Mouse (Mus musculus) embryonic facial prominence, embryonic 10.5 days (tissue): ENCODE measurements around the gene Eif3b. TPM values are rescaled to one million over a fixed set of nuclear protein-coding genes. Genes with fewer than 3 reads are reported as not detected.
A peak's percentile ranks its signal among the peaks of the same experiment; 100 is the strongest.

Experiments
- DNase-seq: peaks from one replicate; pipeline ENCODE4 v3.0.0-alpha.2; 2017; ENCODE audit warnings: low spot score
- H3K27ac ChIP-seq: fragments of 300-500 bp; sonication (generic); replicated peaks from 2 replicates; pipeline ENCODE4 v1.5.1; 2016; ENCODE audit warnings: mild to moderate bottlenecking
- H3K27me3 ChIP-seq: fragments of 300-500 bp; sonication (generic); replicated peaks from 2 replicates; pipeline ENCODE4 v1.6.1; 2016; ENCODE audit warnings: low read depth, mild to moderate bottlenecking; ENCODE audit not compliant: poor library complexity, severe bottlenecking
- H3K36me3 ChIP-seq: fragments of 300-500 bp; sonication (generic); replicated peaks from 2 replicates; pipeline ENCODE4 v1.6.1; 2016; ENCODE audit warnings: mild to moderate bottlenecking, moderate library complexity
- H3K4me1 ChIP-seq: fragments of 300-500 bp; sonication (generic); 2 replicates; pipeline ENCODE4 v1.6.1; 2016
- H3K4me3 ChIP-seq: fragments of 300-500 bp; sonication (generic); 2 replicates; pipeline ENCODE4 v1.5.1; 2016; ENCODE audit warnings: mild to moderate bottlenecking, moderate library complexity
- H3K9me3 ChIP-seq: fragments of 300-500 bp; sonication (generic); 2 replicates; pipeline ENCODE4 v1.6.1; 2016; ENCODE audit warnings: mild to moderate bottlenecking
- WGBS: fragments of 180-500 bp; shearing (Covaris S2); methylation state at CpG from one replicate; pipeline ENCODE4 v1.1.7; 2016; 5-methylcytosine and 5-hydroxymethylcytosine counted together
- polyA plus RNA-seq: library from polyadenylated mRNA; unstranded; fragments of >200 nt; fragmentation: Nextera tagmentation; extraction: Ambion mirVana; gene quantifications from 2 replicates; pipeline ENCODE4 v1.2.1, GENCODE M21; 2016

Gene Eif3b
- polyA plus RNA-seq, 1 experiment from 2014 or later, result 167 TPM

DNA sequence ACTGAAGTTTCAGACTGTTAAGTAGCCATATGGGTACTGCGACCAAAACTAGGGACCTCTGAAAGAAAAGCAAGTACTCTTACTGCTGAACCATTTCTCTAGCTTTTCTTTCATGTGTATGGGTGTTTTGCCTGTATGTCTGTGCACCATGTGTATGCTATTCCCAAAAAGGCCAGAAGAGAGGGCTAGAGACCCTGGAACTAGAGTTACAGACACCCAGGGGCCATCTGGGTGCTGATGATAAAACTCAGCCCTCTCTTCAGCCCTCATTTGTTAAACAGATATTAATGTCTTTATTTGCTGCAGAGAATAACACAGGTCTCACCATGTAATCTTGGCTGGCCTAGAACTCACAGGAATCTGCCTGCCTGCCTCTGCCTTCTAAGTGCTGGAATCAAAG is 34.7 kb upstream of the Eif3b start:
- H3K36me3 ChIP-seq, result peaks cover 13% of the 10 kb centered on the region
- no peak overlapping the region for H3K4me3 ChIP-seq
- no peaks in the 10 kb centered on the region for H3K9me3 ChIP-seq
- no peaks in the 10 kb centered on the region for H3K27me3 ChIP-seq
- peaks cover 52% of the 10 kb centered on the region for H3K4me1 ChIP-seq
- peak overlapping the region; percentile 87 for H3K27ac ChIP-seq
- 93% methylated on average over 1 of the region's 1 CpGs for WGBS
- no peak for DNase-seq

GRCm38 (mm10) chr5:140387236-140387635 is 31.9 kb upstream of the Eif3b start:
- WGBS, result 86% methylated on average over 7 of the region's 7 CpGs
- Histone ChIP-seq H3K27ac (no peak overlapping the region), H3K36me3 (no peaks in the 10 kb centered on the region), H3K9me3 (no peaks in the 10 kb centered on the region), H3K4me3 (peak overlapping the region; percentile 75; the same call in 1 of the 2 replicates), H3K27me3 (no peaks in the 10 kb centered on the region), H3K4me1 (peaks cover 51% of the 10 kb centered on the region)
- no peak for DNase-seq

DNA sequence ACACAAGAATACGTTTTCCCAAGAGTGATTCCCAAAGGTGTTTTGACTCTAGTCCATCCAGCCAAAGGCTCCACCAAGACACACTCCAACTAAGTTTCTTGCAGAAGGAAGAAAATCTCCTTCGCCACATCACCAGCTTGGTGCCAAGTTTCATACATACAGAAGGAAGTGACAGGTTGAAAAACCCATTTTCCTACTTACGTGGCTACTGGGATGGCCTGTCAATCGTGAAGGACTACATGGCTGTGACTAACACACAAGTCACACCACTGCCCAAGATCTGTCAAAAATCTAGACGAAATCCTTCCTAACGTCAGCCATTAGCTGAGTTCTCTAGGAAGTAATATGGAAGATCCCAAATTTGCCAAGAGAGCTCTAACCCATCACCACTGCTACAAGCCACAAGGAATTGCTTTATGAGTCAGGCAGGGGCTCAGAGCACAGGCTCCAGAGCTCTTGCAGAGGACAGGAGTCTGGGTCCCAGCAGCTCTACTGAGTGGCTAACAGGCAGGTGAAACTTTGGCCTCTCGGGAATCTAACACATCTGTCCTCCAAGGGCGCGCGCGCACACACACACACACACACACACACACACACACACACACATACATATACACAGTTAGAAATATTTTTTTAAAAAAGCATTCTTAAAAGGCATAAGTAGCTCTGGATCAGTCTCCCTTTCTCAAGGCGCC is 31.2 kb upstream of the Eif3b start:
- Histone ChIP-seq H3K4me3 (peak overlapping the region; percentile 75), H3K36me3 (no peaks in the 10 kb centered on the region), H3K4me1 (peaks cover 47% of the 10 kb centered on the region), H3K27me3 (no peaks in the 10 kb centered on the region), H3K9me3 (no peaks in the 10 kb centered on the region), H3K27ac (peak overlapping the region; percentile 82; the same call in 1 of the 2 replicates)
- DNase-seq, result no peak
- 78% methylated on average over 12 of the region's 12 CpGs for WGBS

GRCm38 (mm10) chr5:140388588-140389576 is 30.2 kb upstream of the Eif3b start, which contains the start of gene Snx8:
Gene Snx8, minus strand, starts transcription at chr5:140389262.
- DNase-seq, result peak; percentile 99
- H3K9me3 ChIP-seq, result no peaks in the 10 kb centered on the region
- H3K27me3 ChIP-seq, result no peaks in the 10 kb centered on the region
- H3K4me1 ChIP-seq, result peaks cover 38% of the 10 kb centered on the region
- H3K27ac ChIP-seq, result peak within 1 kb of the TSS; percentile 82
- peak within 1 kb of the TSS; percentile 75 for H3K4me3 ChIP-seq
- H3K36me3 ChIP-seq, result no peaks in the 10 kb centered on the region
- WGBS, result under 1% methylated on average over 63 of the region's 63 CpGs

- Histone ChIP-seq H3K36me3 (no peaks in the 10 kb centered on the region), H3K27ac (peak overlapping the region; percentile 82; the same call in 1 of the 2 replicates), H3K9me3 (no peaks in the 10 kb centered on the region), H3K27me3 (no peaks in the 10 kb centered on the region), H3K4me3 (peak overlapping the region; percentile 75), H3K4me1 (peaks cover 31% of the 10 kb centered on the region)
- WGBS, result 62% methylated on average over 3 of the region's 3 CpGs
- no peak for DNase-seq
Measured at GRCm38 (mm10) chr5:140389647-140390046, 29.5 kb upstream of the Eif3b start.

- Histone ChIP-seq H3K9me3 (no peaks in the 10 kb centered on the region), H3K36me3 (no peaks in the 10 kb centered on the region), H3K27ac (no peak overlapping the region), H3K27me3 (no peaks in the 10 kb centered on the region), H3K4me1 (peaks cover 31% of the 10 kb centered on the region), H3K4me3 (no peak overlapping the region)
- no peak for DNase-seq
- 65% methylated on average over 1 of the region's 1 CpGs for WGBS
Measured at GRCm38 (mm10) chr5:140391435-140391834, 27.7 kb upstream of the Eif3b start.

GRCm38 (mm10) chr5:140391981-140392380 is 27.1 kb upstream of the Eif3b start:
- no peak overlapping the region for H3K27ac ChIP-seq
- peaks cover 27% of the 10 kb centered on the region for H3K4me1 ChIP-seq
- DNase-seq, result no peak
- H3K9me3 ChIP-seq, result no peaks in the 10 kb centered on the region
- no peaks in the 10 kb centered on the region for H3K27me3 ChIP-seq
- no peak overlapping the region for H3K4me3 ChIP-seq
- no peaks in the 10 kb centered on the region for H3K36me3 ChIP-seq
- 93% methylated on average over 5 of the region's 5 CpGs for WGBS

GRCm38 (mm10) chr5:140392701-140393100 is 26.4 kb upstream of the Eif3b start:
- Histone ChIP-seq H3K4me3 (no peak overlapping the region), H3K27me3 (no peaks in the 10 kb centered on the region), H3K27ac (no peak overlapping the region), H3K36me3 (no peaks in the 10 kb centered on the region), H3K9me3 (no peaks in the 10 kb centered on the region), H3K4me1 (peaks cover 20% of the 10 kb centered on the region)
- no peak for DNase-seq
- 93% methylated on average over 3 of the region's 3 CpGs for WGBS

DNA sequence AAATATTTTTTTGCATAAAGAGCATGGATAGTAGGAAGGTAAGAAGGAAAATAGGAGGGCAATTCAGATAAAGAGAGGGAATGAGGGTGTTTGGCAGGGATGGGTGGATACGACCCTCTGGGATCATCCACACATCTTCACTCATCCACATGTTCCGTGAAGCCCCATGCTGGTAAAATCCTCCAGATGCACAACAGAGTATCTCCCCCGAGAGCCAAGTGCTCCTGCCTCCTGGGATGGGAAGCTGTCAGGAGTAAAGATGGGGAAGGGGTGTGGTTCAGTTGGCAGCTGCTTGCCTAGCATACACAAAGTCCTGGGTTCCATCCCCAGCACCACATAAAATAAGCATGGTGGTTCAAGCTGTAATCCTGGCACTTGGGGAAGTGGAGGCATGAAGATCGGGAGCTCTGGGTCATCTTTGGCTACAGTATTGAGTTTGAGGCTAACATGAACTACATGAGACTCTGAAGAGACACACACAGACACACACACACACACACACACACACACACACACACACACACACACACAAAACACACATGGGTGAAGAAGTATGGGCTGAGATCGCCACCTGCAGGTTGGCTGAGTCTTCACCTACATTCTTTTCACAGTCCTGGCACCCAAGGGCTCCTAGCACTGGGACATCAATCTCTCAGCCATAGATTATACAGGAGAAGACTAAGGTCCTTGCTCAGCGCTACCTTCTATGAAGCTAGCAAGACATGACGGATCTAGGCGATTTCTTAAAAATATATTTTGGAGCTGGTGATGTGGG is 22.8 kb upstream of the Eif3b start:
- Histone ChIP-seq H3K9me3 (no peaks in the 10 kb centered on the region), H3K36me3 (no peaks in the 10 kb centered on the region), H3K4me3 (no peak overlapping the region), H3K27ac (no peak overlapping the region), H3K4me1 (no peaks in the 10 kb centered on the region), H3K27me3 (no peaks in the 10 kb centered on the region)
- 65% methylated on average over 8 of the region's 8 CpGs for WGBS
- DNase-seq, result no peak

- WGBS, result 89% methylated on average over 4 of the region's 4 CpGs
- Histone ChIP-seq H3K27ac (no peak overlapping the region), H3K4me1 (peaks cover 5% of the 10 kb centered on the region), H3K36me3 (no peaks in the 10 kb centered on the region), H3K27me3 (no peaks in the 10 kb centered on the region), H3K9me3 (no peaks in the 10 kb centered on the region), H3K4me3 (no peak overlapping the region)
- DNase-seq, result no peak
Measured at GRCm38 (mm10) chr5:140402640-140403270, 16.4 kb upstream of the Eif3b start.

DNA sequence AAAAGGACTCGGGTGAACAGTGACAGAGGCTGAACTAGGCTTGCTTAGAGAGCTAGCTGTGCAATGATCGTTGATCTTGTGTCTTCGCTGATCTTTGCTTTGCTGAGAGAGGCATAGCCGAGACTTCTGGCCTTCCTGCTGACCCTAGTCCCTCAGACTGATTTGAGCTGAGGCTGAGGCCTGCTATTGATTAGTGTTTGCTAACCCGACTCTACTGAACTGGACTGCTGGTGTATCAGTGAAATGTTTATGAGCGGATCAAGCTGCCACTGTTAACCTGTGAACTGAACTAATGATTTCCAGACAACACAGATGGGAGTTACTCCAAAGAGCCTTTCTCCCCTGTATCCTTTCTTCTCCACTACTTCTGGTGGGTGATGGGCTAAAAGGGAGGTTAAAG is 14.0 kb upstream of the Eif3b start:
- WGBS, result 40% methylated on average over 6 of the region's 6 CpGs
- Histone ChIP-seq H3K27ac (peak overlapping the region; percentile 26; the same call in 1 of the 2 replicates), H3K27me3 (no peaks in the 10 kb centered on the region), H3K4me1 (peaks cover 5% of the 10 kb centered on the region), H3K9me3 (no peaks in the 10 kb centered on the region), H3K4me3 (no peak overlapping the region), H3K36me3 (no peaks in the 10 kb centered on the region)
- DNase-seq, result peak; percentile 72

DNA sequence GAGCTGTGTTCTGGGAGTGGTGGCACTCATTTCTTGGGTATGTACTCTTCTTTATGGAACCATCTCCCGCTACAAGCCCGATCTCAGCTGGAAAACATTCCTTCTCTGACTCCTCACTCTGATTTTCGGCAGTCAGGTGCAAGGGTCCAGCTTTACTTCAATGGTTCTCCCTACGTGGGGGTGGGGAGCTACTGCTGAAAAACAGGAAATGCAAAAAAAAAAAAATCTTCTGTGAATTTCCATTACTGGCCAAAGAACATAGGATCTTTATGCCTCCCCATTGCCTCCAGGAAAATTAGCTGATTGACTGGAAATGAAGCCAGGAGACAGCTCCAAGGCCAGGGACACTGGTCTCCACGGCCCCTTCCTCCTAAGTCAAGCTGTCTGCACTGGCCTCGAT is 12.5 kb upstream of the Eif3b start:
- DNase-seq, result no peak
- WGBS, result 70% methylated on average over 6 of the region's 6 CpGs
- H3K4me1 ChIP-seq, result peaks cover 5% of the 10 kb centered on the region
- H3K9me3 ChIP-seq, result no peaks in the 10 kb centered on the region
- H3K27ac ChIP-seq, result no peak overlapping the region
- H3K27me3 ChIP-seq, result no peaks in the 10 kb centered on the region
- H3K36me3 ChIP-seq, result no peaks in the 10 kb centered on the region
- H3K4me3 ChIP-seq, result no peak overlapping the region
